Mouse (Mus musculus) heart, postnatal 0 days (tissue): Measurements from ENCODE around the gene Efcab14. TPM values are rescaled to one million over a fixed set of nuclear protein-coding genes. Genes with fewer than 3 reads are reported as not detected.

Source experiments
- ATAC-seq: fragments of 200-750 bp; cut with Nextera tagmentation; 2 replicates; pipeline ENCODE4 v1.8.0; 2017; ENCODE audit warnings: low read depth, moderate number of reproducible peaks, moderate library complexity; ENCODE audit not compliant: insufficient read depth
- DNase-seq: peaks from one replicate; pipeline ENCODE4 v3.0.0-alpha.2; 2016; ENCODE audit warnings: low spot score
- H3K27ac ChIP-seq: fragments of 300-500 bp; sonication (generic); 2 replicates; pipeline ENCODE4 v1.5.1; 2014; ENCODE audit warnings: low read depth, mild to moderate bottlenecking
- H3K27me3 ChIP-seq: fragments of 300-500 bp; sonication (generic); 2 replicates; pipeline ENCODE4 v1.6.1; 2014; ENCODE audit warnings: low read length, mixed read lengths; ENCODE audit not compliant: control insufficient read depth, insufficient read depth
- H3K36me3 ChIP-seq: fragments of 300-500 bp; sonication (generic); replicated peaks from 2 replicates; pipeline ENCODE4 v1.6.1; 2014; ENCODE audit warnings: low read length, mixed read lengths; ENCODE audit not compliant: control insufficient read depth, insufficient read depth
- H3K4me1 ChIP-seq: fragments of 300-500 bp; sonication (generic); 2 replicates; pipeline ENCODE4 v1.6.1; 2014; ENCODE audit warnings: antibody characterized with exemption; ENCODE audit not compliant: control insufficient read depth, insufficient read depth
- H3K4me2 ChIP-seq: fragments of 300-500 bp; sonication (generic); 2 replicates; pipeline ENCODE4 v1.6.1; 2014; ENCODE audit warnings: low read depth, mild to moderate bottlenecking, low read length, moderate library complexity
- H3K4me3 ChIP-seq: fragments of 300-500 bp; sonication (generic); 2 replicates; pipeline ENCODE4 v1.5.1; 2014; ENCODE audit warnings: low read depth, low read length
- H3K9ac ChIP-seq: fragments of 300-500 bp; sonication (generic); replicated peaks from 2 replicates; pipeline ENCODE4 v1.6.1; 2014; ENCODE audit warnings: low read depth, low read length, mixed read lengths
- H3K9me3 ChIP-seq: fragments of 300-500 bp; sonication (generic); replicated peaks from 2 replicates; pipeline ENCODE4 v1.6.1; 2016; ENCODE audit warnings: low read length; ENCODE audit not compliant: control insufficient read depth
- CTCF ChIP-seq: IDR thresholded peaks from 2 replicates; pipeline ENCODE4 v1.5.1; 2016; ENCODE audit warnings: antibody characterized with exemption, control low read depth, low read depth
- EP300 ChIP-seq: IDR thresholded peaks from 2 replicates; pipeline ENCODE4 v1.6.1; 2016; ENCODE audit warnings: antibody characterized with exemption, low read depth
- WGBS: fragments of 180-500 bp; shearing (Covaris S2); extraction: QIAGEN DNeasy Blood & Tissue Kit; methylation state at CpG from one replicate; pipeline ENCODE4 v1.1.7; 2014; 5-methylcytosine and 5-hydroxymethylcytosine counted together
- polyA plus RNA-seq: library from polyadenylated mRNA; unstranded; fragments of >200 nt; fragmentation: Nextera tagmentation; extraction: Ambion mirVana; gene quantifications from 2 replicates; pipeline ENCODE4 v1.2.1, GENCODE M21; 2015
- total RNA-seq: library from RNA; depleted of rRNA; stranded (reverse); fragments of >200 nt; gene quantifications from 2 replicates; pipeline ENCODE4 v1.2.3, GENCODE M21; 2014; ENCODE audit warnings: low replicate concordance

Gene Efcab14
- total and polyA plus RNA-seq, 2 experiments from 2014 or later: 16.3 to 20.8 TPM

DNA sequence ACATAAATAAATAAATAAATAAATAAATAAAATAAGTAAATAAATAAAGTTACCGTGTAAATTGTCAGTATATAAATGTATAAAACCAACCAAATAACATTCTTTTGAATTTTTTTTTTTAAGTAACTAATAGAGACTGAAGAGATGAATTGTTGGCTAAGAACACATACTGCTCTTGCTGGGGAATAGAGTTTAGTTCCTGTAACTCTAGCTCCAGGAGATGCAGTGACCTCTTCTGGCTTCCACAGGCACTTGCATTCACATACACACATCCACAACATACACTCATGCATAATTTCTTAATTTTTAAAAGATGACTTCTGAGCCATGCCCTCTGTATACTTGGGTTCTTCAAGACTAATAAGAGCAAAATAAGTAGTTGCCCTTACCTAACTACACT is 17.3 kb downstream of the Efcab14 start:
- no peaks in the 10 kb centered on the region for H3K27me3 ChIP-seq
- H3K4me3 ChIP-seq: no peak overlapping the region
- H3K27ac ChIP-seq: no peak overlapping the region
- H3K9ac ChIP-seq: no peak overlapping the region
- TF ChIP-seq CTCF (no peak), EP300 (no peak)
- peaks cover 55% of the 10 kb centered on the region for H3K36me3 ChIP-seq
- no peaks in the 10 kb centered on the region for H3K4me1 ChIP-seq
- DNase-seq (no peak), ATAC-seq (no peak)
- H3K4me2 ChIP-seq: no peak overlapping the region
- 92% methylated on average over 1 of the region's 1 CpGs for WGBS
- no peaks in the 10 kb centered on the region for H3K9me3 ChIP-seq

DNA sequence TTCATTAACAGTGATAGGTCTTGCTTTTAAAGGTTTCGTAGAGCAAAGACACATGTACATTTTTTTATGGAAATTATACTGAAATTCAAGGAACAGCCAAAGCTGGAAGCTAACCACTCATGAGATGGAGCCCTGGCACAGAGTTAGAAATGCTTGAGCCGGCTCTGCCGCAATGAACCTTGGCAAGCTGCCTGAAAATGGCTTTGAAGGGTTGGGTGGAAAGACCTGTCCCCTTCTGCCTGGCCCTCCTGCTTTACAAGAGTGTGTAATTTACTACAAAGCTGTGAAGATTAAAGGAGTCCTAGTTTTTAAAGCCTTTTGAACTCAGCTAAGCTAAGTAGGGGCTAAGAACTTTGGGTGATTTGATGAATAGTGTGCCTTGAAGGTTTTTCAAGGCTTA is 23.7 kb downstream of the Efcab14 start:
- Histone ChIP-seq H3K4me1 (no peaks in the 10 kb centered on the region), H3K27me3 (no peaks in the 10 kb centered on the region), H3K36me3 (peaks cover 65% of the 10 kb centered on the region), H3K9me3 (no peaks in the 10 kb centered on the region), H3K27ac (no peak overlapping the region), H3K4me3 (no peak overlapping the region), H3K4me2 (no peak overlapping the region), H3K9ac (no peak overlapping the region)
- peak; percentile 45 for DNase-seq
- 44% methylated on average over 3 of the region's 3 CpGs for WGBS
- ATAC-seq: no peak
- TF ChIP-seq EP300 (no peak), CTCF (no peak)

DNA sequence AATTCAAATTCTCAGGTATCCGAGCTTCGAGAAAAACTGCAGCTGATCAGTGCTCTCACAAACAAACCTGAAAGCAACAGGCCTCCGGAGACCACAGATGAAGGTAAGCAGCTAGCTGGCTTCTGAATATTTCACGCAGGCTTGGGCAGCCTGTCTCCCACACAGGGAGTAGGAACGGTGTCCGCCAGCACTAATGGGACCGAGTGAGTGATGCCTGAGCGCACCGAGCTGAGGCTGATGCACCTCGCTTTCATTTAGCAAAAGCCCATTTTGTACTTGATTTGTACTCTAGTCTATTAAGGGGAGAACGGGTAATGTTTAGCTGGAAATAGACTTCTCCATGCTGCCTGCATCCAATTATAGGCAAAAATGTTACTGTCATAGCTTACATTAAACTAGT is 27.0 kb downstream of the Efcab14 start:
- no peak overlapping the region for H3K9ac ChIP-seq
- H3K4me3 ChIP-seq: no peak overlapping the region
- TF ChIP-seq CTCF: no peak
- H3K9me3 ChIP-seq: no peaks in the 10 kb centered on the region
- H3K27ac ChIP-seq: no peak overlapping the region
- H3K27me3 ChIP-seq: no peaks in the 10 kb centered on the region
- 94% methylated on average over 11 of the region's 11 CpGs for WGBS
- H3K36me3 ChIP-seq: peaks cover 65% of the 10 kb centered on the region
- ATAC-seq (no peak), DNase-seq (no peak)
- no peak overlapping the region for H3K4me2 ChIP-seq
- no peaks in the 10 kb centered on the region for H3K4me1 ChIP-seq

DNA sequence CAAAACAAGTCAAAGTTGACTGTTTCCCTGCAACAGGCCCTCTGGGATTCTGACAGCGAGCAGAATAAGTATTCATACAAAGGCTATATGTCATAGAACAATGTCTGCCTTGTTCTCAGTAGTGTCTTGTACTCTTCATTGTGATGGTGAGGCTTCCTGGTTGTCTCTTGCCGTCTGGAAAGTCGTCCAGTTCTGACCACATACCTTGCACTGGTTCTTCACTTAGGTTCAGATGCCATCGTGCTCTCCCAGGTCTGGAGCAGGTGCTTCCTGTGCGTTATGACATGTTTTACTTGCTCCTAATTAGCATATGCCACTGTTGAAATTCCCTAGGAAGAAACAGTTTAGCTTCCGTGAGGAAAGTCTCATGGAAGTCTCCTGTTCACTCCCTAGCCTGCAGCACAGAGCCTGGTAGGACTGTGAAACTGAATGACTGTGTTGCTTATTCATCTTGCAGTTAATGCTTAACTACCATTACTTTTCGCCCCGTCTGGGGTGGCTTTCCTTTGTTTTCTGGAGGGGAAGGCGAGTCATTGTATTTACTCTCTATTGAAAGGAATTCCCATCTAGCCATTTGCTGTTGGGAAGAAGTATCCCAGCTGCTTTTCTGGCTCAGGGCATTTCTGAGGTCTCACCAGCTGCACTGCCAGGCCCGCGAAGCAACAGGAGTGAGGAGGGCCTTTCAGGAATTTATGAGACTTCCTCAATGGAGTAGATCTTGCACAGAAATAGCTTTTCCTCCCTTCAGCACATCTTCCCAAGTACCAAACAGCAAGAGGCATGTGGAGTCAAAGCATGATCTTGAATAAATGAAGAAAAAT is 30.3 kb downstream of the Efcab14 start:
- H3K9ac ChIP-seq: no peak overlapping the region
- DNase-seq (no peak), ATAC-seq (no peak)
- no peaks in the 10 kb centered on the region for H3K27me3 ChIP-seq
- TF ChIP-seq CTCF (no peak), EP300 (no peak)
- no peak overlapping the region for H3K4me2 ChIP-seq
- H3K9me3 ChIP-seq: no peaks in the 10 kb centered on the region
- WGBS: 82% methylated on average over 11 of the region's 11 CpGs
- H3K4me3 ChIP-seq: no peak overlapping the region
- no peaks in the 10 kb centered on the region for H3K4me1 ChIP-seq
- no peak overlapping the region for H3K27ac ChIP-seq
- peaks cover 49% of the 10 kb centered on the region for H3K36me3 ChIP-seq

DNA sequence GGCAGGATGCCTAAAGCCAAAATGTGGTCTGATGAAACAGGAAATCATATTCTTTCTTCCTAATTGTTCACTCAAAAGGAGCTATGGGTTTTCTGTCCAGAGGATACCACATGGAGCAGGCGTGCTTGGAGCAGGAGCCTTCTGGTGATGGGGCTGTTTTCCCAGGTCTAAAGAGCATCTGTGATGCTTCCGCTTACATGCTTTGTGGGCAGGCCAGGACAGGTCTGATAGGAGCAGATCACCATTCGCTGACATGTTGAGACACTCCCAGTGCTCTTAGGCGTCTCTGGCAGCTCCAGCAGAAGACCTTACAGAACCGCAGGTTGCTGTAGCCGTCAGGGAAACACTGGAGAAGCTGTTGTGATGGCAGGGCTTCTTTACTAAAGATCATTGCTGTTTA is 37.5 kb downstream of the Efcab14 start:
- WGBS: 77% methylated on average over 6 of the region's 6 CpGs
- Histone ChIP-seq H3K27ac (no peak overlapping the region), H3K36me3 (peaks cover 18% of the 10 kb centered on the region), H3K4me3 (no peak overlapping the region), H3K27me3 (no peaks in the 10 kb centered on the region), H3K9ac (no peak overlapping the region), H3K4me2 (no peak overlapping the region), H3K9me3 (no peaks in the 10 kb centered on the region), H3K4me1 (0 out of 2 replicates have a peak, but pooled peaks cover 3% of the 10 kb centered on the region)
- no peak for DNase-seq
- no peak for TF ChIP-seq EP300
- TF ChIP-seq CTCF: no peak
- no peak for ATAC-seq

DNA sequence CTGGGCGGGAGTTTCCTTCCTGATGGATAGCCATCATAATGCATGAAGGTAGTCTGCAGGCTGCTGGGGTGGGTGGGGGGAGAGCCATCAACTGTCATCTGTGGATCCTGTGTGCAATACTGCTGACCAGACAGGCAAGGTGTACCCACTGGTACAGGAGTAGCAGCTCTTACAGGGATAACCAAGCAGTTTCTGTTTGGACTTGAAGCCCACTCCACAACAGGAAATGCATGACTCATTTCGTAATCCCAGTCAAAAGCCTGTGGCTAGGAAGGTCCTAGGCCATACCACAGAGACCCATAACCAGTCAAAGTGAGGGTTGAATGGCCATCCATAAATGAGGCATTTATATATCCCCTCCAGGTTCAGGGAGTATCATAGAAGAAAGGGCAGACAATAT is 40.1 kb downstream of the Efcab14 start:
- DNase-seq (no peak), ATAC-seq (no peak)
- H3K27ac ChIP-seq: no peak overlapping the region
- peaks cover 18% of the 10 kb centered on the region for H3K36me3 ChIP-seq
- 0 out of 2 replicates have a peak, but pooled peaks cover 3% of the 10 kb centered on the region for H3K4me1 ChIP-seq
- H3K27me3 ChIP-seq: no peaks in the 10 kb centered on the region
- H3K4me3 ChIP-seq: no peak overlapping the region
- TF ChIP-seq EP300: no peak
- TF ChIP-seq CTCF: no peak
- WGBS: 85% methylated on average over 2 of the region's 2 CpGs
- H3K9me3 ChIP-seq: no peaks in the 10 kb centered on the region
- no peak overlapping the region for H3K4me2 ChIP-seq
- no peak overlapping the region for H3K9ac ChIP-seq
